ENCODE assay signal across 23 mouse cellular contexts in genomic region chr4:144803633-144804032, GRCm38 (mm10). TPM values are rescaled to one million over a fixed set of nuclear protein-coding genes. Genes with fewer than 3 reads are reported as not detected.
"Had no signal": no experiment of that assay in that cellular context is flagged by ENCODE, and none has a peak within 500 bp of the region (broad histone marks: within the 10 kb centered on the region; RNA-seq: fewer than 3 reads in every experiment).

No protein-coding gene starts in this region.

- H3K4me2 ChIP-seq: lung, embryonic 14.5 days; midbrain, embryonic 13.5 days; midbrain, embryonic 15.5 days; neural tube, embryonic 12.5 days had no signal

- H3K9me3 ChIP-seq: midbrain, embryonic 10.5 days; midbrain, embryonic 13.5 days; midbrain, embryonic 15.5 days; neural tube, embryonic 12.5 days had no signal

- H3K4me3 ChIP-seq: midbrain, embryonic 10.5 days; midbrain, embryonic 13.5 days; midbrain, embryonic 15.5 days; neural tube, embryonic 12.5 days had no signal

- H3K27me3 ChIP-seq: midbrain, embryonic 13.5 days; midbrain, embryonic 15.5 days; neural tube, embryonic 12.5 days had no signal

- H3K9ac ChIP-seq: lung, embryonic 14.5 days; midbrain, embryonic 13.5 days; midbrain, embryonic 15.5 days; neural tube, embryonic 12.5 days had no signal

- DNase-seq: lung, adult 18-20 months; lung, embryonic 14.5 days; lung, postnatal 10 days; lung, postnatal 4 days; right cerebral cortex, postnatal 14 days; spleen, adult 18-20 months; thymus, adult 18-20 months; thymus, postnatal 14 days; thymus, postnatal 36 days had no signal

- H3K36me3 ChIP-seq: midbrain, embryonic 10.5 days; midbrain, embryonic 13.5 days; midbrain, embryonic 15.5 days; neural tube, embryonic 12.5 days had no signal

- H3K27ac ChIP-seq: midbrain, embryonic 10.5 days; midbrain, embryonic 13.5 days; midbrain, embryonic 15.5 days; neural tube, embryonic 12.5 days had no signal

- H3K4me1 ChIP-seq: midbrain, embryonic 10.5 days; midbrain, embryonic 13.5 days; midbrain, embryonic 15.5 days; neural tube, embryonic 12.5 days had no signal

- ATAC-seq: midbrain, embryonic 13.5 days; midbrain, embryonic 15.5 days had no signal

RNA-seq across cellular contexts. Expression of gene Gm438, which starts 17.2 kb away (rescaled TPM):
- total RNA-seq: megakaryocyte, adult 5-6 weeks; megakaryocyte-erythroid progenitor cell, adult 5-6 weeks; midbrain, postnatal 0 days; monocyte, adult 5-6 weeks; neutrophil, adult 5-6 weeks had no signal
- polyA plus RNA-seq: lung, embryonic 14.5 days; lung, embryonic 16.5 days; midbrain, embryonic 10.5 days; midbrain, embryonic 13.5 days; midbrain, embryonic 15.5 days; midbrain, postnatal 0 days; neural tube, embryonic 12.5 days; neural tube, embryonic 14.5 days; stomach, embryonic 14.5 days; stomach, embryonic 16.5 days; thymus, postnatal 0 days had no signal
